Mouse (Mus musculus) urinary bladder, postnatal 10 days (tissue): ENCODE data around the gene Galns.
A peak's percentile ranks its signal among the peaks of the same experiment; 100 is the strongest.
"Not testable (repeated sequence)": the region's sequence is repeated elsewhere in the genome, so short reads cannot be mapped to it uniquely, and the experiment has no call there.

ENCODE experiments used
- DNase-seq: peaks from one replicate; pipeline ENCODE4 v3.0.0; 2022; ENCODE audit warnings: low spot score

Galns gene

GRCm38 (mm10) chr8:122593240-122593639, 18.0 kb downstream of the Galns start:
- DNase-seq, result no peak

GRCm38 (mm10) chr8:122586749-122587148, 24.5 kb downstream of the Galns start:
- no peak for DNase-seq

GRCm38 (mm10) chr8:122586171-122586570, 25.1 kb downstream of the Galns start:
- no peak for DNase-seq

GRCm38 (mm10) chr8:122585411-122585891, 25.8 kb downstream of the Galns start:
- no peak for DNase-seq

- DNase-seq, result no peak
Measured at GRCm38 (mm10) chr8:122584981-122585380, 26.3 kb downstream of the Galns start.

- DNase-seq, result no peak
Measured at GRCm38 (mm10) chr8:122580926-122581325, 30.3 kb downstream of the Galns start.

GRCm38 (mm10) chr8:122579196-122579595, 32.1 kb downstream of the Galns start:
- DNase-seq, result no peak

GRCm38 (mm10) chr8:122577116-122577515, 34.1 kb downstream of the Galns start:
- no peak for DNase-seq

GRCm38 (mm10) chr8:122576648-122577022, 34.6 kb downstream of the Galns start, which contains the start of gene Aprt:
Gene Aprt (minus strand): TSS chr8:122576909.
- DNase-seq, result peak; percentile 73

- no peak for DNase-seq
Measured at GRCm38 (mm10) chr8:122575735-122576647, 35.3 kb downstream of the Galns start.

GRCm38 (mm10) chr8:122575286-122575685, 36.0 kb downstream of the Galns start:
- DNase-seq, result no peak

GRCm38 (mm10) chr8:122574667-122575251, 36.5 kb downstream of the Galns start:
- DNase-seq, result no peak

- DNase-seq, result no peak
Measured at GRCm38 (mm10) chr8:122574264-122574663, 37.0 kb downstream of the Galns start.

- DNase-seq, result no peak
Measured at GRCm38 (mm10) chr8:122573577-122573976, 37.7 kb downstream of the Galns start.

GRCm38 (mm10) chr8:122573176-122573575, 38.1 kb downstream of the Galns start:
- DNase-seq, result not testable (repeated sequence)

- no peak for DNase-seq
Measured at GRCm38 (mm10) chr8:122572751-122573150, 38.5 kb downstream of the Galns start.

- no peak for DNase-seq
Measured at GRCm38 (mm10) chr8:122571750-122572267, 39.5 kb downstream of the Galns start.

- DNase-seq, result no peak
Measured at GRCm38 (mm10) chr8:122571153-122571552, 40.1 kb downstream of the Galns start.

GRCm38 (mm10) chr8:122569996-122570395, 41.3 kb downstream of the Galns start:
- no peak for DNase-seq

GRCm38 (mm10) chr8:122569329-122569728, 41.9 kb downstream of the Galns start:
- no peak for DNase-seq

GRCm38 (mm10) chr8:122568881-122569309, 42.4 kb downstream of the Galns start:
- DNase-seq, result no peak

- DNase-seq, result no peak
Measured at GRCm38 (mm10) chr8:122568109-122568504, 43.2 kb downstream of the Galns start.
